Mouse (Mus musculus): ENCODE data around the gene Rock2. TPM values are rescaled to one million over a fixed set of nuclear protein-coding genes. Genes with fewer than 3 reads are reported as not detected.

The Rock2 gene
- total RNA-seq, 1 experiment, result 44.5 TPM

DNA sequence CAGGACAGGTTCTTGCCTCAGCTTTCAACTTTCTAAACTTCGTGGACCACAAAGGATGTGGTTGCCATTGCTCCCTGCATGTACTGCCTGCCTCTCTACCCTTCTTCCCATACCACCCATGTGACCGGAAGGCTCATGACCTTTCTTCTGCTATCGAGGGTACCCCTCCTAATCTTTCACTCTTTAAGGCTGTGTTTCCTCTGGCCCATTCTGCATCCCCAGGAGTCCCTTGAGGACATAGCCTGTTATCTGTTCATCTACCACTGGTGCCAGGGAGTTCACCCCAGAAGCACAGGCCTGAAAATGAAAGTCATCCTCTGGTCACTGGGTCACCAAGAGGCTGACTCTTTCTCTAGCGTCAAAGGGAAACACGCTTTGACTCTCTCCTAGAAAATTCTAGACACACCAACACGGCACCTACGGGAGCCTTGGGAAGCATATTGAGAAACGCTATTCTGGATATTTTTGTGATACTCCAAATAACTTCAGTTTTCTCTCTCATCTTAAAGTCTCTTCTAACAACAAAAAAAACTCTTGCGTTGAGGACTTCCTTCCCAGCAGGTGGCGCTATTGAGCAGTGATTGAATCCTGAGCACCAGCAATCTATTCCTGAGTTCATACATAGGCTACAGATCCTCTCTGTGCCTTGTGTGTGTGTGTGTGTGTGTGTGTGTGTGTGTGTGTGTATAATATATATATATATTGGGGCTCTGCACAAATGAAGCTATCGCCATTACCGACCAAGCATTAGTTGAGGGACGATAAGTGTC, 138.2 kb downstream of the Rock2 start:
- H3K9ac ChIP-seq (ENCODE audit: insufficient read depth, low read depth, low read length, poor library complexity, severe bottlenecking), result no peak overlapping the region
- H3K4me3 ChIP-seq (ENCODE audit: insufficient read depth in 1 of 2, low read depth in 1 of 2, low read length in 2 of 2, poor library complexity in 1 of 2, severe bottlenecking in 1 of 2), result no peak overlapping the region
- peaks cover 0 to 3% of the 10 kb centered on the region in 2 experiments; a peak in 1 of 4 replicates for H3K4me1 ChIP-seq (ENCODE audit: control insufficient read depth in 2 of 2, insufficient read depth in 2 of 2, low read length in 2 of 2, poor library complexity in 1 of 2)
- H3K36me3 ChIP-seq (ENCODE audit: control insufficient read depth, insufficient read depth, low read length, poor library complexity, severe bottlenecking), result no peaks in the 10 kb centered on the region
- TF ChIP-seq ZC3H11A (IDR thresholded peaks at IDR 0.05; ENCODE audit: borderline replicate concordance, low read depth, low read length) (0 out of 2 replicates have a peak, but pooled peaks have one; percentile 21), HCFC1 (IDR thresholded peaks at IDR 0.05; ENCODE audit: borderline replicate concordance, insufficient read depth, low read length) (no peak), ZNF384 (IDR thresholded peaks at IDR 0.05; ENCODE audit: low read depth, low read length) (peak; percentile 67), CHD2 (IDR thresholded peaks at IDR 0.05; ENCODE audit: low read depth, low read length) (no peak), MAFK (IDR thresholded peaks at IDR 0.05; ENCODE audit: insufficient read depth, low read depth, low read length) (no peak)
- no peak overlapping the region for H3K27ac ChIP-seq (ENCODE audit: insufficient read depth, low read depth, low read length, poor library complexity, severe bottlenecking)
- peak; percentile 65 for DNase-seq (ENCODE audit: low read depth, low spot score)
- no peaks in the 10 kb centered on the region for H3K9me3 ChIP-seq (ENCODE audit: control insufficient read depth, insufficient read depth, low read depth, low read length)
- in situ Hi-C loops (cut with MboI; ENCODE audit: low sequenced_read_pairs in 2 of 2, unreplicated experiment in 2 of 2), result loop anchor here in 1 of 2 experiments (25.0 kb wide), 1 partner anchor 179 kb away; no protein-coding TSS in a partner anchor

DNA sequence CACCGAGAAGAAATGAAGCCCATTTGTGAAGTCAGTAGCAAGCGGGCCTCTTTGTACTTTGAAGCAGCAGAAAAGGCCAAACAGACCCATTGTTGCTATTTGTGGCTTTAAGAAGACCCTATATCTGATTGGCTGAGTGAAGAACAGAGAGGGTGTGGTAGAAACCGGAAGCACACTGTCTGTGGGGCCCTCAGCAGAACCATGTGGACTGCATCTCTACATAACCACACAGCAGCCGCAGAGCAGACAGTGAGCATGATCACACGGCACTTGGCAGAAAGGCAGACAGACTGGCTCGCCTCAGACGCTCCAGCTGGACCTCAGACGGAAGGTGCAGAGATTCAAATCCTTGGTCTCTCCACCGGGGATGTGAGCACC, 138.8 kb downstream of the Rock2 start:
- Histone ChIP-seq H3K4me1 (ENCODE audit: control insufficient read depth in 2 of 2, insufficient read depth in 2 of 2, low read length in 2 of 2, poor library complexity in 1 of 2) (peaks cover 0 to 3% of the 10 kb centered on the region in 2 experiments; a peak in 1 of 4 replicates), H3K36me3 (ENCODE audit: control insufficient read depth, insufficient read depth, low read length, poor library complexity, severe bottlenecking) (no peaks in the 10 kb centered on the region), H3K9ac (ENCODE audit: insufficient read depth, low read depth, low read length, poor library complexity, severe bottlenecking) (peak overlapping the region; percentile 26; the same call in 1 of the 2 replicates), H3K4me3 (ENCODE audit: insufficient read depth in 1 of 2, low read depth in 1 of 2, low read length in 2 of 2, poor library complexity in 1 of 2, severe bottlenecking in 1 of 2) (no peak overlapping the region), H3K27ac (ENCODE audit: insufficient read depth, low read depth, low read length, poor library complexity, severe bottlenecking) (no peak overlapping the region), H3K9me3 (ENCODE audit: control insufficient read depth, insufficient read depth, low read depth, low read length) (no peaks in the 10 kb centered on the region)
- in situ Hi-C loops (cut with MboI; ENCODE audit: low sequenced_read_pairs in 2 of 2, unreplicated experiment in 2 of 2), result loop anchor here in 1 of 2 experiments (25.0 kb wide), 1 partner anchor 179 kb away; no protein-coding TSS in a partner anchor
- no peak for TF ChIP-seq ZC3H11A (IDR thresholded peaks at IDR 0.05; ENCODE audit: borderline replicate concordance, low read depth, low read length)
- TF ChIP-seq ZNF384 (IDR thresholded peaks at IDR 0.05; ENCODE audit: low read depth, low read length), result no peak
- no peak for TF ChIP-seq HCFC1 (IDR thresholded peaks at IDR 0.05; ENCODE audit: borderline replicate concordance, insufficient read depth, low read length)
- no peak for TF ChIP-seq CHD2 (IDR thresholded peaks at IDR 0.05; ENCODE audit: low read depth, low read length)
- no peak for TF ChIP-seq MAFK (IDR thresholded peaks at IDR 0.05; ENCODE audit: insufficient read depth, low read depth, low read length)
- DNase-seq (ENCODE audit: low read depth, low spot score), result no peak

DNA sequence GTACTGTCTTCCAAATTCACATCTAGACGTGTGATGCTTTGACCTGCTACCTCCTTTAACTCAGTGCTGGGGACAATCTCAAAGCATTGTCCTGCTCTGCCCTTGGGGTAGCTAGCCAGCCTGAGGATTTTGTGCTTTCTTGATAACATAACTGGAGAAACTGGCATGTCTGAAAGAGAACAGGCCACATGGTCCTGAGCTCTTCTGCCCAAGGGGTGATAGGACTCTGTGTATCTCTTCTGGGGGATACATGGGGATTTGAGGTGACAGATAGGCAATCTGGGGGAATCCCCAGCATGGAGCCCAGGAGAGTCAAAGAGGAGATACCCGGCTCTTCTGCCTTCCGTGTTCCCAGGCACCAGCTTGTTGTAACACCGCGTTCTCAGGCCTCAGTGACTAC, 140.0 kb downstream of the Rock2 start:
- no peak overlapping the region for H3K4me3 ChIP-seq (ENCODE audit: insufficient read depth in 1 of 2, low read depth in 1 of 2, low read length in 2 of 2, poor library complexity in 1 of 2, severe bottlenecking in 1 of 2)
- H3K9ac ChIP-seq (ENCODE audit: insufficient read depth, low read depth, low read length, poor library complexity, severe bottlenecking), result no peak overlapping the region
- DNase-seq (ENCODE audit: low read depth, low spot score), result no peak
- H3K9me3 ChIP-seq (ENCODE audit: control insufficient read depth, insufficient read depth, low read depth, low read length), result no peaks in the 10 kb centered on the region
- H3K27ac ChIP-seq (ENCODE audit: insufficient read depth, low read depth, low read length, poor library complexity, severe bottlenecking), result no peak overlapping the region
- no peaks in the 10 kb centered on the region for H3K36me3 ChIP-seq (ENCODE audit: control insufficient read depth, insufficient read depth, low read length, poor library complexity, severe bottlenecking)
- in situ Hi-C loops (cut with MboI; ENCODE audit: low sequenced_read_pairs in 2 of 2, unreplicated experiment in 2 of 2), result loop anchor here in 1 of 2 experiments (25.0 kb wide), 1 partner anchor 178 kb away; no protein-coding TSS in a partner anchor
- peaks cover 0 to 3% of the 10 kb centered on the region in 2 experiments; a peak in 1 of 4 replicates for H3K4me1 ChIP-seq (ENCODE audit: control insufficient read depth in 2 of 2, insufficient read depth in 2 of 2, low read length in 2 of 2, poor library complexity in 1 of 2)
- TF ChIP-seq ZC3H11A (IDR thresholded peaks at IDR 0.05; ENCODE audit: borderline replicate concordance, low read depth, low read length) (no peak), MAFK (IDR thresholded peaks at IDR 0.05; ENCODE audit: insufficient read depth, low read depth, low read length) (no peak), HCFC1 (IDR thresholded peaks at IDR 0.05; ENCODE audit: borderline replicate concordance, insufficient read depth, low read length) (no peak), CHD2 (IDR thresholded peaks at IDR 0.05; ENCODE audit: low read depth, low read length) (no peak), ZNF384 (IDR thresholded peaks at IDR 0.05; ENCODE audit: low read depth, low read length) (no peak)

DNA sequence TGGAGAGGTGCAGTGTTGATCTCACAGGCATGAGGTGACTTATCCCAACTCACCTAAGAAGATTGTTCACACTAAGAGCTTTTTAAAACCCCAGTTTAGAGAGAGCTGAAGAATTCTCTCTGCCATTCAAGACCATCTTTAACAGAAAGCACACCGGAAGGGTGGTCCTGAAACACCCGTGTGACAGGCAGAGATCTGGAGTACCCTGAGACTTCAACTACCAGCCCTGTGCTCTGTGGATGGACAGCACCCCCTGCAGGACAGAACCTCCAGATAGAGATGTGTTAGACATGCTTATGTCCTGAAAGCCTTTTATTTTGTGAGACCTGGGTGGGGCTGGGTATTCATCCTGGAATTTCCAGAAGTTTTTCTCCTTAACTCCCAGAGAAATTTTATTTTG, 140.4 kb downstream of the Rock2 start:
- no peaks in the 10 kb centered on the region for H3K36me3 ChIP-seq (ENCODE audit: control insufficient read depth, insufficient read depth, low read length, poor library complexity, severe bottlenecking)
- no peak overlapping the region for H3K4me3 ChIP-seq (ENCODE audit: insufficient read depth in 1 of 2, low read depth in 1 of 2, low read length in 2 of 2, poor library complexity in 1 of 2, severe bottlenecking in 1 of 2)
- H3K9me3 ChIP-seq (ENCODE audit: control insufficient read depth, insufficient read depth, low read depth, low read length), result no peaks in the 10 kb centered on the region
- in situ Hi-C loops (cut with MboI; ENCODE audit: low sequenced_read_pairs in 2 of 2, unreplicated experiment in 2 of 2), result loop anchor here in 1 of 2 experiments (25.0 kb wide), 1 partner anchor 177 kb away; no protein-coding TSS in a partner anchor
- peaks cover 0 to 3% of the 10 kb centered on the region in 2 experiments; a peak in 1 of 4 replicates for H3K4me1 ChIP-seq (ENCODE audit: control insufficient read depth in 2 of 2, insufficient read depth in 2 of 2, low read length in 2 of 2, poor library complexity in 1 of 2)
- no peak overlapping the region for H3K9ac ChIP-seq (ENCODE audit: insufficient read depth, low read depth, low read length, poor library complexity, severe bottlenecking)
- peak; percentile 77 for DNase-seq (ENCODE audit: low read depth, low spot score)
- H3K27ac ChIP-seq (ENCODE audit: insufficient read depth, low read depth, low read length, poor library complexity, severe bottlenecking), result no peak overlapping the region
- TF ChIP-seq ZC3H11A (IDR thresholded peaks at IDR 0.05; ENCODE audit: borderline replicate concordance, low read depth, low read length) (peak; percentile 23; the same call in 1 of the 2 replicates), HCFC1 (IDR thresholded peaks at IDR 0.05; ENCODE audit: borderline replicate concordance, insufficient read depth, low read length) (no peak)

All from ES-E14 (cell line).